Mouse (Mus musculus): ENCODE measurements around the gene H2-T24. TPM values are rescaled to one million over a fixed set of nuclear protein-coding genes. Genes with fewer than 3 reads are reported as not detected.
A peak's percentile ranks its signal among the peaks of the same experiment; 100 is the strongest.
"Not testable (repeated sequence)": the region's sequence is repeated elsewhere in the genome, so short reads cannot be mapped to it uniquely, and the experiment has no call there.

H2-T24 gene
- polyA plus RNA-seq, 1 experiment from 2014 or later, result 5.9 TPM

DNA sequence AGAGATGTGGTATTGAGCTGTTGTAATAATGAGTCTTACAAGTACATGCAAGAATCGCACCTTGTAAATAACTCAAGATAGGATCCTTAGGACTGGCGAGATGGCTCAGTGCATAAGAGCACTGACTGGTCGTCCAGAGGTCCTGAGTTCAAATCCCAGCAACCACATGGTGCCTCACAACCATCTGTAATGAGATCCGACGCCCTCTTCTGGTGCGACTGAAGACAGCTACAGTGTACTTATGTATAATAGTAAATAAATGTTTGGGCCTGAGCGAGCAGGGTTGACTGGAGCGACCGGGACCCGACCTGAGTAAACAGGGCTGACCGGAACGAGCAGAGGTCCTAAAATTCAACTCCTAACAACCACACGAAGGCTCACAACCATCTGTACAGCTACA is 15.8 kb upstream of the H2-T24 start:
- H3K27me3 ChIP-seq (ENCODE audit: control insufficient read depth, insufficient read depth, low read length); H3K27ac ChIP-seq (ENCODE audit: low read depth, low read length); H3K9me3 ChIP-seq (ENCODE audit: control insufficient read depth, low read length); H3K4me2 ChIP-seq (replicated peaks; ENCODE audit: low read depth, low read length); H3K9ac ChIP-seq (ENCODE audit: low read depth, low read length); H3K4me1 ChIP-seq (replicated peaks; ENCODE audit: control insufficient read depth, insufficient read depth, low read length); H3K4me3 ChIP-seq (ENCODE audit: low read depth, low read length); ATAC-seq (ENCODE audit: low FRiP score); DNase-seq (ENCODE audit: low spot score); H3K36me3 ChIP-seq (ENCODE audit: control insufficient read depth, insufficient read depth, low read length): not testable (repeated sequence)
- WGBS, result 86% methylated on average over 13 of the region's 13 CpGs

- DNase-seq (ENCODE audit: low spot score), result peak; percentile 36
- ATAC-seq (ENCODE audit: low FRiP score); H3K4me1 ChIP-seq (replicated peaks; ENCODE audit: control insufficient read depth, insufficient read depth, low read length); H3K4me3 ChIP-seq (ENCODE audit: low read depth, low read length); H3K9me3 ChIP-seq (ENCODE audit: control insufficient read depth, low read length); H3K36me3 ChIP-seq (ENCODE audit: control insufficient read depth, insufficient read depth, low read length); H3K4me2 ChIP-seq (replicated peaks; ENCODE audit: low read depth, low read length); H3K27ac ChIP-seq (ENCODE audit: low read depth, low read length); H3K9ac ChIP-seq (ENCODE audit: low read depth, low read length); H3K27me3 ChIP-seq (ENCODE audit: control insufficient read depth, insufficient read depth, low read length): not testable (repeated sequence)
- WGBS, result 39% methylated on average over 3 of the region's 3 CpGs
Measured at GRCm38 (mm10) chr17:36035010-36035638, 14.8 kb upstream of the H2-T24 start.

DNA sequence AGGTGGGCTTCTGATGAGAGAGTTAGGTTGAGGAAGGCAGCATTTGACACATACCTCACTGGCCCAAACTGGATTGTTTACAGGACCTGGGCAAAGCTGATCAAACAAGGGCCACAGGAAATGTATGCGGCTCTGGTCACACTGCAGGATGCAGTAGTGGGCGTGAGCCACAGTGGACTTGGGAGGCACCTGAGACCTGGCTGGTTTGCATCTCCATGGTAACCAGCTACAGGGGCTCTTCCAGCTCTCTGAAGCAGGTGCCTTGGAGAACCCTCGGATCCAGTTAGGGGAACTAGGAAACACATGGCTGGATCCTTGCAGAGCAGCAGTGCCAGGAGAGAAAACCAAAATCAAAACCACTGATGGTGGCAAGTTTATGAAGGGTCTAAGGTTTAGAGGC is 14.2 kb upstream of the H2-T24 start:
- not testable (repeated sequence) for H3K9ac ChIP-seq (ENCODE audit: low read depth, low read length); H3K27ac ChIP-seq (ENCODE audit: low read depth, low read length); H3K27me3 ChIP-seq (ENCODE audit: control insufficient read depth, insufficient read depth, low read length); H3K9me3 ChIP-seq (ENCODE audit: control insufficient read depth, low read length); DNase-seq (ENCODE audit: low spot score); H3K4me3 ChIP-seq (ENCODE audit: low read depth, low read length); H3K4me1 ChIP-seq (replicated peaks; ENCODE audit: control insufficient read depth, insufficient read depth, low read length); ATAC-seq (ENCODE audit: low FRiP score); H3K36me3 ChIP-seq (ENCODE audit: control insufficient read depth, insufficient read depth, low read length); H3K4me2 ChIP-seq (replicated peaks; ENCODE audit: low read depth, low read length)
- WGBS, result 66% methylated on average over 3 of the region's 3 CpGs

- Histone ChIP-seq H3K9ac (ENCODE audit: low read depth, low read length) (peak within 1 kb of the TSS; percentile 34; the same call in 1 of the 2 replicates), H3K4me2 (replicated peaks; ENCODE audit: low read depth, low read length) (peak within 1 kb of the TSS; percentile 71), H3K4me3 (ENCODE audit: low read depth, low read length) (peak within 1 kb of the TSS; percentile 36)
- H3K36me3 ChIP-seq (ENCODE audit: control insufficient read depth, insufficient read depth, low read length); H3K9me3 ChIP-seq (ENCODE audit: control insufficient read depth, low read length); H3K4me1 ChIP-seq (replicated peaks; ENCODE audit: control insufficient read depth, insufficient read depth, low read length); H3K27ac ChIP-seq (ENCODE audit: low read depth, low read length); H3K27me3 ChIP-seq (ENCODE audit: control insufficient read depth, insufficient read depth, low read length): not testable (repeated sequence)
- WGBS, result 2% methylated on average over 23 of the region's 25 CpGs
- peak; percentile 49 for DNase-seq (ENCODE audit: low spot score)
- ATAC-seq (ENCODE audit: low FRiP score), result peak; percentile 45; the same call in 1 of the 2 replicates
Measured at GRCm38 (mm10) chr17:36032351-36032875, 12.1 kb upstream of the H2-T24 start, which contains the start of gene H2-T23. TSS of gene H2-T23 (minus strand) at chr17:36032855.

DNA sequence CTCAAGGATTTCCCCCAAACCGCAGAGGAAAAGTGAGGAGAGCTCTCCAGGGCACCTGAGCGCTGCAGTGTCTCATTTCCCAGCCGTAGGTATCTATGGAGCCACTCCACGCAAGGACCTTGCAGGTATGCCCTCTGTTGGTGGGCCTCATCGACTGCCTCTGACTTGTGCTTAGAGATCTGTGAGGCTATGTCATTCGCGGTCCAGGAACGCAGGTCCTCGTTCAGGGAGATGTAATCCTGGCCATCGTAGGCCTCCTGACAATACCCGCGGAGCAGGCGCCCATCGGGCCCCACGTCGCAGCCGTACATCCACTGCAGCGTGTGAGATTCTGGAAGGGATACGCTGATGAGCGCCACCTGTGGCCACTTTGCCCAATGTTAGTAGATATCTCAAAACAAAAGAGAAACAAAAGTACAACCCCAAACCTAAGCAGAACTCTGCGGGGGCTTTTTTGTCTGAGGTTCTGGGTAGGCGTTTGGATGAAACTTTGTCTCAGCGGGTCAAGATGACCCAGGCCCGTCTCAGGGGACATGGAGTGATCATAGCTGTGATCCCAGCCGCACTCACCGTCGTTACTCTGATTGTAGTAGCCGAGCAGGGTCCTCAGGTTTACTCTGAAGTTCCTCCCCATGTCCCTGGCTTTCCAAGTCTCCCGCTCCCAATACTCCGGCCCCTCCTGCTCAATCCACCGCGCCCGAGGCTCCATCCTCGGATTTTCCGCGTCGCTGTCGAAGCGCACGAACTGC is 11.4 kb upstream of the H2-T24 start:
- not testable (repeated sequence) for H3K27me3 ChIP-seq (ENCODE audit: control insufficient read depth, insufficient read depth, low read length); H3K27ac ChIP-seq (ENCODE audit: low read depth, low read length); H3K4me1 ChIP-seq (replicated peaks; ENCODE audit: control insufficient read depth, insufficient read depth, low read length); H3K36me3 ChIP-seq (ENCODE audit: control insufficient read depth, insufficient read depth, low read length); H3K9me3 ChIP-seq (ENCODE audit: control insufficient read depth, low read length)
- 1% methylated on average over 40 of the region's 40 CpGs for WGBS
- H3K4me3 ChIP-seq (ENCODE audit: low read depth, low read length), result peak overlapping the region; percentile 36
- ATAC-seq (ENCODE audit: low FRiP score) (peak; percentile 72), DNase-seq (ENCODE audit: low spot score) (peak; percentile 50)
- H3K9ac ChIP-seq (ENCODE audit: low read depth, low read length), result peak overlapping the region; percentile 3; the same call in 1 of the 2 replicates
- H3K4me2 ChIP-seq (replicated peaks; ENCODE audit: low read depth, low read length), result peak overlapping the region; percentile 71

- not testable (repeated sequence) for DNase-seq (ENCODE audit: low spot score); H3K36me3 ChIP-seq (ENCODE audit: control insufficient read depth, insufficient read depth, low read length); H3K27ac ChIP-seq (ENCODE audit: low read depth, low read length); H3K4me1 ChIP-seq (replicated peaks; ENCODE audit: control insufficient read depth, insufficient read depth, low read length); H3K4me3 ChIP-seq (ENCODE audit: low read depth, low read length); H3K27me3 ChIP-seq (ENCODE audit: control insufficient read depth, insufficient read depth, low read length); H3K9me3 ChIP-seq (ENCODE audit: control insufficient read depth, low read length)
- peak overlapping the region; percentile 71 for H3K4me2 ChIP-seq (replicated peaks; ENCODE audit: low read depth, low read length)
- WGBS, result 52% methylated on average over 6 of the region's 8 CpGs
- peak; percentile 6; the same call in 1 of the 2 replicates for ATAC-seq (ENCODE audit: low FRiP score)
- peak overlapping the region; percentile 3; the same call in 1 of the 2 replicates for H3K9ac ChIP-seq (ENCODE audit: low read depth, low read length)
Measured at GRCm38 (mm10) chr17:36030703-36031582, 10.6 kb upstream of the H2-T24 start.

- 75% methylated on average over 2 of the region's 4 CpGs for WGBS
Measured at GRCm38 (mm10) chr17:36030046-36030702, 9.8 kb upstream of the H2-T24 start.

More at GRCm38 (mm10) chr17:36030046-36030702, 9.8 kb upstream of the H2-T24 start:
- H3K4me2 ChIP-seq (replicated peaks; ENCODE audit: low read depth, low read length); H3K27me3 ChIP-seq (ENCODE audit: control insufficient read depth, insufficient read depth, low read length); H3K27ac ChIP-seq (ENCODE audit: low read depth, low read length); H3K36me3 ChIP-seq (ENCODE audit: control insufficient read depth, insufficient read depth, low read length); H3K9ac ChIP-seq (ENCODE audit: low read depth, low read length); H3K4me1 ChIP-seq (replicated peaks; ENCODE audit: control insufficient read depth, insufficient read depth, low read length); ATAC-seq (ENCODE audit: low FRiP score); H3K4me3 ChIP-seq (ENCODE audit: low read depth, low read length); DNase-seq (ENCODE audit: low spot score); H3K9me3 ChIP-seq (ENCODE audit: control insufficient read depth, low read length): not testable (repeated sequence)

Data from hindbrain, embryonic 11.5 days (tissue).